Mouse (Mus musculus) C2C12 (cell line): Measurements from ENCODE around the gene Fyn.

Experiments
- CEBPB ChIP-seq: IDR thresholded peaks from one replicate; pipeline ENCODE4 v1.6.1; 2011; ENCODE audit warnings: low read depth, mild to moderate bottlenecking, control low read depth, moderate library complexity
- CTCF ChIP-seq: IDR thresholded peaks from one replicate; pipeline ENCODE4 v1.5.1; 2011; ENCODE audit not compliant: control insufficient read depth, insufficient read depth, insufficient read length
- FOSL1 ChIP-seq: IDR thresholded peaks from one replicate; pipeline ENCODE4 v1.8.0; 2011; ENCODE audit warnings: mild to moderate bottlenecking, low read length; ENCODE audit not compliant: poor library complexity, insufficient read depth, severe bottlenecking
- MAX ChIP-seq: IDR thresholded peaks from one replicate; pipeline ENCODE4 v1.6.1; 2011; ENCODE audit warnings: mild to moderate bottlenecking, control low read depth
- USF1 ChIP-seq: IDR thresholded peaks from one replicate; pipeline ENCODE4 v1.6.1; 2011; ENCODE audit warnings: low read depth, mild to moderate bottlenecking, control low read depth, moderate library complexity

GRCm38 (mm10) chr10:39506353-39506752, 137.7 kb downstream of the Fyn start:
- no peak for TF ChIP-seq CTCF
- no peak for TF ChIP-seq CEBPB
- no peak for TF ChIP-seq MAX
- TF ChIP-seq USF1, result no peak
- TF ChIP-seq FOSL1, result no peak
